Mouse (Mus musculus): Measurements from ENCODE around the gene Magi2.

DNA sequence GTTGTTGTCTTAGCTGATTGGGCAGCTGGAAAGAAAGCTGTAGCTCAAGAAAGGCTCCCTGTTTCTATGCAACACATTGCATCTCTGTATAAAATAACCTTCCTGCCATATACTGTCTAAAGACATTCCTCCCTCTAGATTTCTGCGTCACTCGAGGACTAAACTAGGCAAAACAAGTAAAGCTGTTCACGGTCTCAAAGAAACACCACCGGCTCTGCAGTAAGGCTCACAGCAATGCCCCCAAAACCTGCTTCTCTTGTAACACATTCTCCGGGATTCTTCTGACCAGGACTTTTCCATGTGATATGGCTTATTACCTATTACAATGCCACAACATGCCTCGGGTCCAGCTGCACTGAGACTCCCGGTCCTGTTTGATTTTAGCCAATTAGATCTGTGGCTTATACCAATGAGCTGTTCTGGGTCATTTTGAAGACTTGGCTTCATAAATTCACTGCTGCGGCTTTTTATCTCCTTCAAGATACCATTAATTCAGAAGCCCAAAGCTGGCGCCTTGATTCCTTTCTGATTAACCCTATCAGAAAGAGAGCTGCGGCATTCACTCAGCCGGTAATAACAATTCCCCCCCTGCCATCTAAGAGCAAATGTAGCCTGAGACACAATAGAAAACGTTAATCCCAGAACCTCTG, 520.2 kb downstream of the Magi2 start:
- TF ChIP-seq CTCF (IDR thresholded peaks at IDR 0.05; ENCODE audit: extremely low read depth, insufficient read length, insufficient replicate concordance, low read depth, low read length) = no peak
- no peak for TF ChIP-seq POLR2A (IDR thresholded peaks at IDR 0.05; ENCODE audit: low read depth, low read length)
